Comparison of ENCODE assay signal across 22 mouse cellular contexts in genomic region chr8:121399173-121399572, GRCm38 (mm10).
DNase-seq lines count a peak whose midpoint lies in the region; ATAC-seq and TF ChIP-seq lines count a peak whose summit lies in the region.
"Had no signal": no experiment of that assay in that cellular context is flagged by ENCODE, and none has a peak within 500 bp of the region (broad histone marks: within the 10 kb centered on the region; RNA-seq: fewer than 3 reads in every experiment).

No protein-coding gene starts in this region.

- no peaks in the 10 kb centered on the region for H3K4me1 ChIP-seq in hindbrain, postnatal 0 days (ENCODE audit: insufficient read depth, low read length)
- H3K4me1 ChIP-seq in hindbrain, embryonic 10.5 days (replicated peaks) = peaks cover 55% of the 10 kb centered on the region
- peaks cover 59% of the 10 kb centered on the region for H3K4me1 ChIP-seq in kidney, embryonic 16.5 days (ENCODE audit: insufficient read depth, low read length)
- peaks cover 6% of the 10 kb centered on the region; the same call in 1 of the 2 replicates for H3K4me1 ChIP-seq in lung, embryonic 14.5 days (ENCODE audit: insufficient read depth)
- peaks cover 79% of the 10 kb centered on the region for H3K4me1 ChIP-seq in embryonic facial prominence, embryonic 10.5 days

- H3K4me3 ChIP-seq in hindbrain, postnatal 0 days (ENCODE audit: low read length) = no peak overlapping the region
- H3K4me3 ChIP-seq in hindbrain, embryonic 10.5 days = no peak overlapping the region
- H3K4me3 ChIP-seq in kidney, embryonic 16.5 days (ENCODE audit: low read length) = no peak overlapping the region
- H3K4me3 ChIP-seq in lung, embryonic 14.5 days (ENCODE audit: low read depth, low read length) = no peak overlapping the region
- H3K4me3 ChIP-seq in embryonic facial prominence, embryonic 10.5 days = no peak overlapping the region
- H3K4me3 ChIP-seq: embryonic facial prominence, embryonic 15.5 days; erythroblast, embryonic 14.5 days; forebrain, embryonic 10.5 days; heart, embryonic 13.5 days; hindbrain, embryonic 12.5 days had no signal

- no peak for DNase-seq in hindbrain, postnatal 0 days (ENCODE audit: low spot score)
- no peak for DNase-seq in hindbrain, embryonic 10.5 days (ENCODE audit: low spot score)
- DNase-seq in kidney, adult 11 months = no peak
- no peak for DNase-seq in lung, embryonic 14.5 days
- no peak for DNase-seq in lung, adult 18-20 months
- no peak for DNase-seq in embryonic facial prominence, embryonic 10.5 days (ENCODE audit: low spot score)
- DNase-seq in adrenal gland, postnatal 10 days = no peak
- DNase-seq: adrenal gland, postnatal 25 days; B cell, adult 2 months; cerebellum, adult 2 months; cerebellum, postnatal 10 days; gastrocnemius, postnatal 36 days; heart, adult 11 months; heart, postnatal 36 days had no signal

- WGBS in hindbrain, postnatal 0 days = 57% methylated on average over 3 of the region's 3 CpGs
- 49% methylated on average over 3 of the region's 3 CpGs for WGBS in hindbrain, embryonic 10.5 days
- 20% methylated on average over 3 of the region's 3 CpGs for WGBS in kidney, embryonic 16.5 days
- 42% methylated on average over 3 of the region's 3 CpGs for WGBS in lung, embryonic 14.5 days
- WGBS in embryonic facial prominence, embryonic 10.5 days = 39% methylated on average over 3 of the region's 3 CpGs

- no peak overlapping the region for H3K9ac ChIP-seq in hindbrain, postnatal 0 days (replicated peaks; ENCODE audit: low read length)
- peak overlapping the region; percentile 47; the same call in 1 of the 2 replicates for H3K9ac ChIP-seq in kidney, embryonic 16.5 days (replicated peaks; ENCODE audit: low read length)
- H3K9ac ChIP-seq in lung, embryonic 14.5 days = no peak overlapping the region
- H3K9ac ChIP-seq: embryonic facial prominence, embryonic 15.5 days; heart, embryonic 13.5 days; hindbrain, embryonic 12.5 days had no signal

- H3K4me2 ChIP-seq in hindbrain, postnatal 0 days (ENCODE audit: low read depth, low read length) = no peak overlapping the region
- H3K4me2 ChIP-seq in kidney, embryonic 16.5 days (replicated peaks; ENCODE audit: low read depth, low read length) = no peak overlapping the region; the same call in 1 of the 2 replicates
- no peak overlapping the region for H3K4me2 ChIP-seq in lung, embryonic 14.5 days
- H3K4me2 ChIP-seq: embryonic facial prominence, embryonic 15.5 days; heart, embryonic 13.5 days; hindbrain, embryonic 12.5 days had no signal

- TF ChIP-seq CTCF in hindbrain, postnatal 0 days (IDR thresholded peaks at IDR 0.05; ENCODE audit: low read depth) = peak; percentile 22
- TF ChIP-seq CTCF in lung, embryonic 14.5 days (IDR thresholded peaks at IDR 0.05; ENCODE audit: low read depth) = 0 out of 2 replicates have a peak, but pooled peaks have one; percentile 25

- H3K27ac ChIP-seq in hindbrain, postnatal 0 days = no peak overlapping the region
- H3K27ac ChIP-seq in hindbrain, embryonic 10.5 days = no peak overlapping the region
- no peak overlapping the region; the same call in 1 of the 2 replicates for H3K27ac ChIP-seq in kidney, embryonic 16.5 days (ENCODE audit: low read length)
- no peak overlapping the region for H3K27ac ChIP-seq in lung, embryonic 14.5 days (ENCODE audit: low read depth)
- H3K27ac ChIP-seq in embryonic facial prominence, embryonic 10.5 days (replicated peaks) = 0 out of 2 replicates have a peak overlapping the region, but pooled peaks have one; percentile 5
- H3K27ac ChIP-seq: embryonic facial prominence, embryonic 15.5 days; heart, embryonic 13.5 days; hindbrain, embryonic 12.5 days had no signal

- H3K36me3 ChIP-seq in hindbrain, postnatal 0 days (ENCODE audit: insufficient read depth, low read length) = no peaks in the 10 kb centered on the region
- no peaks in the 10 kb centered on the region for H3K36me3 ChIP-seq in hindbrain, embryonic 10.5 days
- no peaks in the 10 kb centered on the region for H3K36me3 ChIP-seq in kidney, embryonic 16.5 days (ENCODE audit: insufficient read depth, low read length)
- H3K36me3 ChIP-seq in lung, embryonic 14.5 days (ENCODE audit: insufficient read depth) = no peaks in the 10 kb centered on the region
- no peaks in the 10 kb centered on the region for H3K36me3 ChIP-seq in embryonic facial prominence, embryonic 10.5 days (replicated peaks)
- H3K36me3 ChIP-seq: embryonic facial prominence, embryonic 15.5 days; forebrain, embryonic 10.5 days; heart, embryonic 13.5 days; hindbrain, embryonic 12.5 days had no signal

- H3K9me3 ChIP-seq in hindbrain, postnatal 0 days (ENCODE audit: low read length) = no peaks in the 10 kb centered on the region
- no peaks in the 10 kb centered on the region for H3K9me3 ChIP-seq in hindbrain, embryonic 10.5 days
- no peaks in the 10 kb centered on the region for H3K9me3 ChIP-seq in kidney, embryonic 16.5 days (ENCODE audit: low read length)
- no peaks in the 10 kb centered on the region for H3K9me3 ChIP-seq in lung, embryonic 14.5 days (ENCODE audit: low read depth, low read length)
- H3K9me3 ChIP-seq in embryonic facial prominence, embryonic 10.5 days = no peaks in the 10 kb centered on the region; the same call in 1 of the 2 replicates
- H3K9me3 ChIP-seq: embryonic facial prominence, embryonic 15.5 days; forebrain, embryonic 10.5 days; heart, embryonic 13.5 days; hindbrain, embryonic 12.5 days had no signal

- H3K27me3 ChIP-seq in hindbrain, postnatal 0 days (ENCODE audit: insufficient read depth, low read length) = peaks cover 14% of the 10 kb centered on the region; the same call in 1 of the 2 replicates
- H3K27me3 ChIP-seq in hindbrain, embryonic 10.5 days (ENCODE audit: insufficient read depth, poor library complexity, severe bottlenecking) = peaks cover 69% of the 10 kb centered on the region
- H3K27me3 ChIP-seq in kidney, embryonic 16.5 days (ENCODE audit: insufficient read depth, low read length) = peaks cover 26% of the 10 kb centered on the region
- H3K27me3 ChIP-seq in lung, embryonic 14.5 days (ENCODE audit: insufficient read depth, low read length) = peaks cover 27% of the 10 kb centered on the region
- H3K27me3 ChIP-seq in embryonic facial prominence, embryonic 10.5 days (replicated peaks; ENCODE audit: low read depth, poor library complexity, severe bottlenecking) = peaks cover 63% of the 10 kb centered on the region

- ATAC-seq in hindbrain, postnatal 0 days = no peak
- no peak for ATAC-seq in kidney, embryonic 16.5 days (ENCODE audit: low FRiP score, low TSS enrichment)
- ATAC-seq in lung, embryonic 14.5 days (ENCODE audit: insufficient read depth) = no peak
- ATAC-seq: CD4-positive, CD25-positive, alpha-beta regulatory T cell, adult 4 months; forebrain, embryonic 14.5 days had no signal
